In the genomic region with DNA sequence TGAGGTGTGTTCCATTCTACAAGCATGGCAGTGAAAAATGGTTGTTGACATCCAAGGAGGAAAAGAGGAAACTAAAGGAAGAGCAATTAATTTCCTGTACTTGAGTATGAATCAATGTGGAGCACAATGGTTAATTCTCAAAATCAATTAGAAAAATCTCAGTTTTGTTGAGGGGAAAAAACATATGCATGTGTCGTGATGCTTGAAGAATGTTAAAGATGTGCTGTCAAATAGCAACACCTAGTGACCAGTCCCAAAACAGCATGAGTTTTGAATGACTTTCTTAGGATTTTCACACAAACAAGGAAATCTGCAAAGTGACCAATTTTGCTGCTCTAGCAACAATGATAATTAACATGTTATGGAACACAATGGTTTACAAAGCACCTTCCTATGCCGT, we compare ENCODE assay signal across 8 mouse cellular contexts. TPM values are rescaled to one million over a fixed set of nuclear protein-coding genes. Genes with fewer than 3 reads are reported as not detected.
A peak's percentile ranks its signal among the peaks of the same experiment; 100 is the strongest.
DNase-seq lines count a peak whose midpoint lies in the region; ATAC-seq lines count a peak whose summit lies in the region.

No protein-coding gene starts in this region.

- no peak overlapping the region for H3K27ac ChIP-seq in hindbrain, embryonic 14.5 days
- H3K27ac ChIP-seq in hindbrain, embryonic 12.5 days, result no peak overlapping the region
- H3K27ac ChIP-seq in neural tube, embryonic 15.5 days (replicated peaks), result no peak overlapping the region

- H3K36me3 ChIP-seq in hindbrain, embryonic 14.5 days (replicated peaks; ENCODE audit: control insufficient read depth, insufficient read depth), result no peaks in the 10 kb centered on the region
- H3K36me3 ChIP-seq in hindbrain, embryonic 12.5 days, result no peaks in the 10 kb centered on the region
- no peaks in the 10 kb centered on the region for H3K36me3 ChIP-seq in neural tube, embryonic 15.5 days

- no peak overlapping the region for H3K9ac ChIP-seq in hindbrain, embryonic 14.5 days
- no peak overlapping the region for H3K9ac ChIP-seq in hindbrain, embryonic 12.5 days
- no peak overlapping the region for H3K9ac ChIP-seq in neural tube, embryonic 15.5 days (replicated peaks)

- no peaks in the 10 kb centered on the region for H3K27me3 ChIP-seq in hindbrain, embryonic 14.5 days (ENCODE audit: control insufficient read depth, insufficient read depth, low read length)
- H3K27me3 ChIP-seq in hindbrain, embryonic 12.5 days, result no peaks in the 10 kb centered on the region
- no peaks in the 10 kb centered on the region for H3K27me3 ChIP-seq in neural tube, embryonic 15.5 days (replicated peaks)

- intact Hi-C loops in gastrocnemius, postnatal 14 days (cut with DNase I; ENCODE audit: low total_unique reads), result loop anchor here (10.0 kb wide), 1 partner anchor 683 kb away; no protein-coding TSS in a partner anchor

- H3K4me1 ChIP-seq in hindbrain, embryonic 14.5 days (replicated peaks; ENCODE audit: control insufficient read depth, insufficient read depth, low read length), result no peaks in the 10 kb centered on the region
- no peaks in the 10 kb centered on the region for H3K4me1 ChIP-seq in hindbrain, embryonic 12.5 days
- 0 out of 2 replicates have a peak, but pooled peaks cover 2% of the 10 kb centered on the region for H3K4me1 ChIP-seq in neural tube, embryonic 15.5 days

- no peak for ATAC-seq in hindbrain, embryonic 14.5 days (ENCODE audit: low FRiP score)
- ATAC-seq in hindbrain, embryonic 12.5 days (ENCODE audit: low FRiP score), result no peak
- ATAC-seq in neural tube, embryonic 15.5 days (ENCODE audit: low FRiP score), result no peak

- H3K9me3 ChIP-seq in hindbrain, embryonic 14.5 days (ENCODE audit: control insufficient read depth, low read length), result no peaks in the 10 kb centered on the region
- no peaks in the 10 kb centered on the region for H3K9me3 ChIP-seq in hindbrain, embryonic 12.5 days (replicated peaks)
- no peaks in the 10 kb centered on the region for H3K9me3 ChIP-seq in neural tube, embryonic 15.5 days (replicated peaks)

- H3K4me3 ChIP-seq in hindbrain, embryonic 14.5 days (replicated peaks; ENCODE audit: low read length), result no peak overlapping the region
- no peak overlapping the region for H3K4me3 ChIP-seq in hindbrain, embryonic 12.5 days
- H3K4me3 ChIP-seq in neural tube, embryonic 15.5 days (replicated peaks), result no peak overlapping the region

- 29% methylated on average over 2 of the region's 2 CpGs for WGBS in hindbrain, embryonic 14.5 days
- 34% methylated on average over 2 of the region's 2 CpGs for WGBS in hindbrain, embryonic 12.5 days
- WGBS in neural tube, embryonic 15.5 days, result 21% methylated on average over 2 of the region's 2 CpGs

- DNase-seq in hindbrain, embryonic 14.5 days (ENCODE audit: low spot score), result peak; percentile 79
- peak; percentile 67 for DNase-seq in thymus, postnatal 0 days (ENCODE audit: low spot score)
- DNase-seq in thymus, postnatal 4 days, result no peak
- DNase-seq in embryo, embryonic 11 days, result peak; percentile 53
- peak; percentile 65 for DNase-seq in retina, embryonic 14.5 days (ENCODE audit: low spot score)
- DNase-seq in gastrocnemius, postnatal 14 days, result no peak

- H3K4me2 ChIP-seq in hindbrain, embryonic 14.5 days (replicated peaks), result no peak overlapping the region
- no peak overlapping the region for H3K4me2 ChIP-seq in hindbrain, embryonic 12.5 days (replicated peaks)
- H3K4me2 ChIP-seq in neural tube, embryonic 15.5 days, result no peak overlapping the region

RNA-seq across cellular contexts. Expression of gene Disp1, which starts 16.6 kb away (rescaled TPM):
- polyA plus RNA-seq in hindbrain, embryonic 14.5 days (2014; fragmentation: Nextera tagmentation; extraction: Ambion mirVana), result 9.4 and 10.2 TPM in 2 replicates
- polyA plus RNA-seq in hindbrain, embryonic 12.5 days (2016; fragmentation: Nextera tagmentation; extraction: Ambion mirVana), result 15.8 and 20.7 TPM in 2 replicates
- polyA plus RNA-seq in thymus, postnatal 0 days (2015; fragmentation: Nextera tagmentation; extraction: Ambion mirVana), result 8.6 and 11.3 TPM in 2 replicates
- 9.1 and 9.5 TPM in 2 replicates for polyA plus RNA-seq in neural tube, embryonic 15.5 days (2015; fragmentation: Nextera tagmentation; extraction: Ambion mirVana)
- total RNA-seq in gastrocnemius, postnatal 14 days (2021), result 1 to 10 TPM; 5.4 to 7.3 TPM

RNA-seq across cellular contexts. Expression of gene Aida, which starts 58.5 kb away (rescaled TPM):
- 36.2 and 38.7 TPM in 2 replicates for polyA plus RNA-seq in hindbrain, embryonic 14.5 days (2014; fragmentation: Nextera tagmentation; extraction: Ambion mirVana)
- 72.7 and 74.3 TPM in 2 replicates for polyA plus RNA-seq in hindbrain, embryonic 12.5 days (2016; fragmentation: Nextera tagmentation; extraction: Ambion mirVana)
- 28.2 and 29.7 TPM in 2 replicates for polyA plus RNA-seq in thymus, postnatal 0 days (2015; fragmentation: Nextera tagmentation; extraction: Ambion mirVana)
- polyA plus RNA-seq in neural tube, embryonic 15.5 days (2015; fragmentation: Nextera tagmentation; extraction: Ambion mirVana), result 50.2 and 56.3 TPM in 2 replicates
- 10 to 100 TPM; 19.5 to 23.7 TPM for total RNA-seq in gastrocnemius, postnatal 14 days (2021)

RNA-seq across cellular contexts. Expression of gene Brox, which starts 59.2 kb away (rescaled TPM):
- 115 and 125 TPM in 2 replicates for polyA plus RNA-seq in hindbrain, embryonic 14.5 days (2014; fragmentation: Nextera tagmentation; extraction: Ambion mirVana)
- polyA plus RNA-seq in hindbrain, embryonic 12.5 days (2016; fragmentation: Nextera tagmentation; extraction: Ambion mirVana), result 77.8 and 86.9 TPM in 2 replicates
- 55.3 and 63.5 TPM in 2 replicates for polyA plus RNA-seq in thymus, postnatal 0 days (2015; fragmentation: Nextera tagmentation; extraction: Ambion mirVana)
- polyA plus RNA-seq in neural tube, embryonic 15.5 days (2015; fragmentation: Nextera tagmentation; extraction: Ambion mirVana), result 86.4 and 93.6 TPM in 2 replicates
- total RNA-seq in gastrocnemius, postnatal 14 days (2021), result 10 to 100 TPM; 17.7 to 19.5 TPM

Comparison
In these comparisons a context has a peak if more than half of its experiments do, and no peak if none do; other contexts are left out.
1. DNase-seq: peak in hindbrain, embryonic 14.5 days (single experiment), thymus, postnatal 0 days (single experiment), embryo, embryonic 11 days (single experiment) and retina, embryonic 14.5 days (single experiment); none in thymus, postnatal 4 days (single experiment) and gastrocnemius, postnatal 14 days (single experiment).